Mouse (Mus musculus): ENCODE data around the gene Cpsf7. TPM values are rescaled to one million over a fixed set of nuclear protein-coding genes. Genes with fewer than 3 reads are reported as not detected.
A peak's percentile ranks its signal among the peaks of the same experiment; 100 is the strongest.
"Not testable (repeated sequence)": the region's sequence is repeated elsewhere in the genome, so short reads cannot be mapped to it uniquely, and the experiment has no call there.

Cpsf7 gene
- total RNA-seq, 2 experiments from 2014 or later = 17.0 to 21.0 TPM

GRCm38 (mm10) chr19:10557430-10557829 is 32.4 kb downstream of the Cpsf7 start:
- intact Hi-C loops (cut with DNase I; ENCODE audit: low total_unique reads) = no loop called here
- no peak for DNase-seq

GRCm38 (mm10) chr19:10557837-10558375 is 32.8 kb downstream of the Cpsf7 start:
- intact Hi-C loops (cut with DNase I; ENCODE audit: low total_unique reads) = not testable (repeated sequence)

GRCm38 (mm10) chr19:10560108-10560507 is 35.0 kb downstream of the Cpsf7 start:
- intact Hi-C loops (cut with DNase I; ENCODE audit: low total_unique reads) = loop anchor here (5.0 kb wide), 1 partner anchor 37 kb away; no protein-coding TSS in a partner anchor
- DNase-seq = no peak

More at GRCm38 (mm10) chr19:10557837-10558375, 32.8 kb downstream of the Cpsf7 start:
- DNase-seq = not testable (repeated sequence)

- intact Hi-C loops (cut with DNase I; ENCODE audit: low total_unique reads) = loop anchor here (5.0 kb wide), 1 partner anchor 36 kb away; no protein-coding TSS in a partner anchor
- DNase-seq = no peak
Observed at GRCm38 (mm10) chr19:10561558-10562314, 36.7 kb downstream of the Cpsf7 start.

- intact Hi-C loops (cut with DNase I; ENCODE audit: low total_unique reads) = loop anchor here (5.0 kb wide), 1 partner anchor 35 kb away; no protein-coding TSS in a partner anchor
- DNase-seq = no peak
Observed at GRCm38 (mm10) chr19:10562351-10562750, 37.3 kb downstream of the Cpsf7 start.

GRCm38 (mm10) chr19:10564278-10564677 is 39.2 kb downstream of the Cpsf7 start:
- DNase-seq = no peak
- intact Hi-C loops (cut with DNase I; ENCODE audit: low total_unique reads) = loop anchor here (5.0 kb wide), 1 partner anchor 33 kb away; no protein-coding TSS in a partner anchor

GRCm38 (mm10) chr19:10565217-10565616 is 40.2 kb downstream of the Cpsf7 start:
- intact Hi-C loops (cut with DNase I; ENCODE audit: low total_unique reads) = no loop called here

GRCm38 (mm10) chr19:10569627-10570026 is 44.6 kb downstream of the Cpsf7 start:
- no peak for DNase-seq
- intact Hi-C loops (cut with DNase I; ENCODE audit: low total_unique reads) = no loop called here

More at GRCm38 (mm10) chr19:10565217-10565616, 40.2 kb downstream of the Cpsf7 start:
- no peak for DNase-seq

GRCm38 (mm10) chr19:10576690-10577561 is 51.9 kb downstream of the Cpsf7 start, which contains the start of the genes Cyb561a3 and Tmem138:
Gene Cyb561a3, plus strand, starts transcription at chr19:10577172.
Gene Tmem138, minus strand, starts transcription at chr19:10577362.
- peak; percentile 89 for DNase-seq
- intact Hi-C loops (cut with DNase I; ENCODE audit: low total_unique reads) = no loop called here

GRCm38 (mm10) chr19:10580102-10580501 is 55.0 kb downstream of the Cpsf7 start:
- intact Hi-C loops (cut with DNase I; ENCODE audit: low total_unique reads) = no loop called here
- DNase-seq = no peak

- intact Hi-C loops (cut with DNase I; ENCODE audit: low total_unique reads) = no loop called here
- DNase-seq = no peak
Observed at GRCm38 (mm10) chr19:10580761-10581160, 55.7 kb downstream of the Cpsf7 start.

GRCm38 (mm10) chr19:10581984-10582383 is 56.9 kb downstream of the Cpsf7 start:
- DNase-seq = no peak
- intact Hi-C loops (cut with DNase I; ENCODE audit: low total_unique reads) = no loop called here

GRCm38 (mm10) chr19:10583550-10584146 is 58.6 kb downstream of the Cpsf7 start:
- DNase-seq = no peak
- intact Hi-C loops (cut with DNase I; ENCODE audit: low total_unique reads) = no loop called here

GRCm38 (mm10) chr19:10585112-10585511 is 60.0 kb downstream of the Cpsf7 start:
- intact Hi-C loops (cut with DNase I; ENCODE audit: low total_unique reads) = no loop called here

GRCm38 (mm10) chr19:10587231-10587630 is 62.2 kb downstream of the Cpsf7 start:
- intact Hi-C loops (cut with DNase I; ENCODE audit: low total_unique reads) = no loop called here
- DNase-seq = no peak

More at GRCm38 (mm10) chr19:10585112-10585511, 60.0 kb downstream of the Cpsf7 start:
- DNase-seq = no peak

GRCm38 (mm10) chr19:10589127-10589857 is 64.2 kb downstream of the Cpsf7 start:
- DNase-seq = no peak

GRCm38 (mm10) chr19:10590301-10590700 is 65.2 kb downstream of the Cpsf7 start:
- intact Hi-C loops (cut with DNase I; ENCODE audit: low total_unique reads) = no loop called here

More at GRCm38 (mm10) chr19:10589127-10589857, 64.2 kb downstream of the Cpsf7 start:
- intact Hi-C loops (cut with DNase I; ENCODE audit: low total_unique reads) = no loop called here

GRCm38 (mm10) chr19:10591659-10592377 is 66.8 kb downstream of the Cpsf7 start:
- intact Hi-C loops (cut with DNase I; ENCODE audit: low total_unique reads) = no loop called here

More at GRCm38 (mm10) chr19:10590301-10590700, 65.2 kb downstream of the Cpsf7 start:
- DNase-seq = no peak

More at GRCm38 (mm10) chr19:10591659-10592377, 66.8 kb downstream of the Cpsf7 start:
- no peak for DNase-seq

All from gastrocnemius, postnatal 14 days (tissue).